Mouse (Mus musculus): ENCODE results near the gene Zfp865.
"Not testable (repeated sequence)": the region's sequence is repeated elsewhere in the genome, so short reads cannot be mapped to it uniquely, and the experiment has no call there.

Zfp865 gene

GRCm38 (mm10) chr7:5015118-5016001 is 4.8 kb upstream of the Zfp865 start, which contains the start of gene Gm44973:
Gene Gm44973 (plus strand): TSS chr7:5015496.
- DNase-seq (ENCODE audit: low read depth, low spot score) = peak; percentile 94

- DNase-seq (ENCODE audit: low read depth, low spot score) = no peak
Measured at GRCm38 (mm10) chr7:5016057-5016456, 4.1 kb upstream of the Zfp865 start.

GRCm38 (mm10) chr7:5016920-5017319 is 3.3 kb upstream of the Zfp865 start:
- DNase-seq (ENCODE audit: low read depth, low spot score) = no peak

DNA sequence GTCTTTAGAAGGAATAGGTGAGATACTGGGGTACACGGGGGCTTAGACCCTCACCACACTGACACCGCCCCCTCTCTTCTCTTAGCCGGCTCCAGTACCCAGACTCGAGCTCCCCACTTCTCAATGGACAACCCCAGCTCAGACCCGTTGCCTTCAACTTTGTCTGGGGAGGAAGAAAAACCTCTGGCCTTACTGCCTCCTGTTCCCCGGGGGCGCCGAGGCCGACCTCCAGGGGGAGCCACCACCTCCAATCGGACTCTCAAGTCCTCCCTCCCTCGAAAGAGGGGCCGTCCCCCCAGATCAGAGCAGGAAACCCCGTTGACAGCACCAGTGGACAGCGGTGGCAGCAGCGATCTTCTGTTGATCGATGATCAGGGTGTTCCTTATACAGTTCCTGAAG is 2.8 kb upstream of the Zfp865 start:
- no peak for DNase-seq (ENCODE audit: low read depth, low spot score)

DNA sequence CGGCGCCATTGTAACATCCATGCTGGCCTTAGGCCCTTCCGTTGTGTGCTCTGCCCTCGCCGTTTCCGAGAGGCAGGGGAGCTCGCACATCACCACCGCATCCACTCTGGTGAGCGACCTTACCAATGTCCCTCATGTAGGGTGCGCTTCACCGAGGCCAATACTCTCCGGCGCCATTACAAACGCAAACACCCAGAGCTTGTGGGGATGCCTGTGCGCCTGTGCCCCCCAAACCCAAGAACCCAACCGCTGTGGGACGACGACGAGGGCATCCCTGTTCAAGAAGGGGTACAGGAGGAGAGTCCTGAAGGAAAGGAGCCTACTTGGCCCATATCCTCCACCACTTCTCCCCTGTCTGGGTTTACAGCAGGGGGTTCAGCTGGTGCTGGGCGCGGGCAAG is 2.2 kb upstream of the Zfp865 start:
- no peak for DNase-seq (ENCODE audit: low read depth, low spot score)

GRCm38 (mm10) chr7:5019576-5019975 is 600 bp upstream of the Zfp865 start:
- not testable (repeated sequence) for DNase-seq (ENCODE audit: low read depth, low spot score)

DNA sequence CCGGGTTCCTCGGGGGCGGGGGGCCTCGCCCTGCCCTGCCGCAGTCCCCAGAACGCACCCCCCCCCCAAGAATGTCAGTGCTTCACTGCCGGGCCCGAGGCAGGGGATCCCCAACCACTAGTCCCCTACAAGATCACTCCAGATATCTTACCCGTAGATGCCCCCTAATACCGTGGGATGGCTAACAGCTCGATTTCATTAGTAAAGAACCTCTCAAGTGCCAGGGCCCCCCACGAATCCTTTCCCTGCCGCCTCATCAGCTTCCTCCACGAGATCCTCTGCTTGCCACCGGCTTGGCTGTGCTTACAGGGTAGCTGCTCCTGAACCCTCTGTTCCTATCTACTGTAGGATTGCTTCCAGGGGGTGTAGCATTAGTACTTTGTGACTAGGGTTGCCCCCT is 509 bp downstream of the Zfp865 start:
- DNase-seq (ENCODE audit: low read depth, low spot score) = peak; percentile 11

DNA sequence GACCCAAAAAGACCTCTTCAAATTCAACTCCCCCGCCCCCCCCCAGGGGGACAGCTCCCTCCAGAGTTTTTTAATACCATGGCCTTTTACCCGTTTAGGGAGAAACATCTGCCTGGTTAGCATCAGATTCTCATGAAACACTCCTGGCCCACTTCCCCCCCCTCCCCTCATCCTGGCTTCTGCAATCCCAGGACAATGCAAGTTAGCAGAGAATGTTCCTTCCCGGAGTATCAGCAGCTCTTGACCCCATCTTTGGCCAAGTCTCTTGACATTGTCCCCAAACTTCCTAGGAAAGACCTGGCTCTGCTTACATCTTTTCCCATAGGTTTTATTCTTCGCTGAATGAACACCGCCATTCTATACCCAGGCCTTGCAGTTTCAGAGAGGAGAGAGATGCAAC is 1.0 kb downstream of the Zfp865 start:
- no peak for DNase-seq (ENCODE audit: low read depth, low spot score)

- no peak for DNase-seq (ENCODE audit: low read depth, low spot score)
Measured at GRCm38 (mm10) chr7:5029543-5029942, 9.4 kb downstream of the Zfp865 start.

GRCm38 (mm10) chr7:5029946-5030345 is 9.8 kb downstream of the Zfp865 start:
- no peak for DNase-seq (ENCODE audit: low read depth, low spot score)

DNA sequence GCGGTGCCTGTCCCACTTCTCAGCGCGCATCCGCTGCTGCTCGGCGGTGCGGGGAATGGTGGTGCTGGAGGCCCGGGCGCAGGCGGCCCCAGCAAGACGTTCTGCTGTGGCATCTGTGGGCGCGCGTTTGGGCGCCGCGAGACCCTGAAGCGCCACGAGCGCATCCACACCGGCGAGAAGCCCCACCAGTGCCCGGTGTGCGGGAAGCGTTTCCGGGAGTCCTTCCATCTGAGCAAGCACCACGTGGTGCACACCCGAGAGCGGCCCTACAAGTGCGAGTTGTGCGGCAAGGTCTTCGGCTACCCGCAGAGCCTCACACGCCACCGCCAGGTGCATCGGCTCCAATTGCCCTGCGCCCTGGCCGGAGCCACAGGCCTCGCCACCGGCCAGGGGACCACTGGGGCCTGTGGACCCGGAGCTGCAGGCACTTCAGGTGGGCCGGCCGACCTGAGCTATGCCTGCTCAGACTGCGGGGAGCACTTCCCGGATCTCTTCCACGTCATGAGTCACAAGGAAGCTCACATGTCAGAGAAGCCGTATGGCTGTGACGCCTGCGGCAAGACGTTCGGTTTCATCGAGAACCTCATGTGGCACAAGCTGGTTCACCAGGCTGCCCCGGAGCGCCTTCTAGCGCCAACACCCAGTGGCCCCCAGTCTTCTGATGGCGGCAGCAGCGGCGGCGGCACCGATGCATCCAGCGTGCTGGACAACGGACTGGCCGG is 10.5 kb downstream of the Zfp865 start:
- DNase-seq (ENCODE audit: low read depth, low spot score) = no peak

- no peak for DNase-seq (ENCODE audit: low read depth, low spot score)
Measured at GRCm38 (mm10) chr7:5031496-5031895, 11.3 kb downstream of the Zfp865 start.

DNA sequence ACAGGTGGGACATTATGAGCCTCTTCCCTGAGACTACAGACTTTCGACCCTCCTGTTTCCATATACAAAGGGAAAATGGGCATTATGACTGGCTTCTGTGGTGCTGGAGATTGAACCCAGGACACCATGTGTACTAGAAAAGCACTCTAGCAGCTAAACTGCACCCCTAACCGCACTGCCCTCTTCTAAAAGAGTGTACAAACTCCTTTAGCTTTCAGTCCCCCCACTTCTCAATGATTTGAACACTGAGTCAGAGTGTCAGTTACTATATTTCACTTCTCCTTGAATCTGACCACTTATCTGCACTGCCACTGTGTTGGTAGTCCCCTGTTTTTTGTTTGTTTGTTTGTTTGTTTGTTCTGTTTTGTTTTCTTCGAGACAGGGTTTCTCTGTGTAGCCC is 13.6 kb downstream of the Zfp865 start, which contains the start of gene 4632433K11Rik:
Gene 4632433K11Rik, plus strand, starts transcription at position 301 of the 400 bp plus-strand sequence.
- DNase-seq (ENCODE audit: low read depth, low spot score) = no peak

- DNase-seq (ENCODE audit: low read depth, low spot score) = no peak
Measured at GRCm38 (mm10) chr7:5035628-5036027, 15.5 kb downstream of the Zfp865 start.

GRCm38 (mm10) chr7:5036136-5036535 is 16.0 kb downstream of the Zfp865 start:
- no peak for DNase-seq (ENCODE audit: low read depth, low spot score)

- no peak for DNase-seq (ENCODE audit: low read depth, low spot score)
Measured at GRCm38 (mm10) chr7:5037026-5037425, 16.9 kb downstream of the Zfp865 start.

DNA sequence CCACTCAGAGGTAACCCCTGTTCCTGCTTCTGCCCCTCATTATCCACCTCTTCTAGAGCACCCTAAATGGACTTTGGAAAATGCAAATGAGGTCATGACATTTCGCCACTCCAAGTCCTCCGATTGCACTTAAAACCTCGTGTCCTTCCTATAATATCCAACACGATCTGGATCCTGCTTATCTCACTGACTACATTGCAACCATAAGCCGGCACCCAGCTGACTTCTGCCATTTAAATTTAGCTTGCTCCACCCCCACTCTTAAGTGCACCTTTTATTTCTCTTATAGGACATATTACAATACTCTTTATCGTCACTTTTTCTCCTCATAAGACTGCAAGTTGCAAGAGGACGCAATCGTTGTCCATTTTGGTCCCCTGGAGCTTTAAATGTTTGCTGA is 17.3 kb downstream of the Zfp865 start:
- no peak for DNase-seq (ENCODE audit: low read depth, low spot score)

GRCm38 (mm10) chr7:5038109-5038732 is 18.0 kb downstream of the Zfp865 start, which contains the start of gene Zfp784:
Gene Zfp784 (minus strand): TSS chr7:5038446.
- peak; percentile 81 for DNase-seq (ENCODE audit: low read depth, low spot score)

GRCm38 (mm10) chr7:5038940-5039339 is 18.8 kb downstream of the Zfp865 start:
- DNase-seq (ENCODE audit: low read depth, low spot score) = no peak

DNA sequence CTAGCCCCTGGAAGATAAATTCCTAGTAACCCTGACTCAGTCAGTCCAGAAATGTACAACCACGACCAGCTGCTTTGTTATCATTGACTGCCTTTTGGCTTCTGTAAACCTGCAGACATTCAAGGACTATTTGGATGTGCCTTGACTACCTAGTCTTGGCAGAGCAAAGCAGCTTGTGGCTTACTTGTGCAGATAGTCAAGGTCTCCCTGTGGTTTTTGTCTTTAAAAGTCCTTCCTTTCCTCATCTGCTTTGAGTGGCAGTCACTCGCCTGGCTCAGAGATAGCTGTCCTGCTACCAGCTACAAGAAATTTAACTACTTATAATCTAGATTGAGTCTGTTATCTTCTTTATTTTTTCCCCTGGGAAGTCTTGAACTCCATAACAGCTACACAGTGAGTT is 24.8 kb downstream of the Zfp865 start:
- DNase-seq (ENCODE audit: low read depth, low spot score) = no peak

GRCm38 (mm10) chr7:5046112-5046511 is 25.9 kb downstream of the Zfp865 start:
- DNase-seq (ENCODE audit: low read depth, low spot score) = no peak

DNA sequence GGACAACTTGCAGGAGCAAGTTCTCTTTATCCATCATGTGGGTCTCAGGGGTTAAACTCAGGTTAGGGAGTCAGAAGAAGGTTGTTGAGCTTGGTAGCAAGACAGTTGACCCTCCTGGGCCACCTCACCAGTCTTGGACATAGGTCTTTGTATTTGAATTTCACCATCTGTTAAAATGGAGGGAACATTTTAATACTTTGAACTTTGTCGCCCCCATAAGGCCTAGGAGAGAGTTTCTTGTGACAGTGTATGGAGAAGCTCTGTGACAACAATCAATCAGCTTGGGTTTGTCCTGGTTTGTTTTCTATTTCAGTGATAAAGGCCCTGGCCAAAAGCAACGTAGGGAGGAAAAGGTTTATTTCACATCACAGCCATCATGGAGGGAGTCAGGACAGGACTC is 27.1 kb downstream of the Zfp865 start:
- no peak for DNase-seq (ENCODE audit: low read depth, low spot score)
